Mouse (Mus musculus): ENCODE results near the gene Rpl23. TPM values are rescaled to one million over a fixed set of nuclear protein-coding genes. Genes with fewer than 3 reads are reported as not detected.

Rpl23 gene
- polyA plus RNA-seq, 1 experiment from 2014 or later: 426 TPM

- Histone ChIP-seq H3K9me3 (no peaks in the 10 kb centered on the region), H3K27me3 (no peaks in the 10 kb centered on the region), H3K36me3 (replicated peaks) (peaks cover 80% of the 10 kb centered on the region), H3K9ac (no peak overlapping the region; the same call in 1 of the 2 replicates), H3K27ac (no peak overlapping the region), H3K4me2 (no peak overlapping the region), H3K4me3 (replicated peaks) (no peak overlapping the region), H3K4me1 (no peaks in the 10 kb centered on the region)
- 85% methylated on average over 7 of the region's 7 CpGs for WGBS
- ATAC-seq (ENCODE audit: low FRiP score): no peak
These were observed 53.5 kb downstream of the Rpl23 start for GRCm38 (mm10) chr11:97728730-97729129.

- no peak for ATAC-seq (ENCODE audit: low FRiP score)
- H3K9me3 ChIP-seq: no peaks in the 10 kb centered on the region
- H3K4me3 ChIP-seq (replicated peaks): no peak overlapping the region
- no peaks in the 10 kb centered on the region for H3K27me3 ChIP-seq
- WGBS: 86% methylated on average over 7 of the region's 7 CpGs
- peaks cover 83% of the 10 kb centered on the region for H3K36me3 ChIP-seq (replicated peaks)
- no peaks in the 10 kb centered on the region for H3K4me1 ChIP-seq
- no peak overlapping the region for H3K9ac ChIP-seq
- H3K4me2 ChIP-seq: no peak overlapping the region
- H3K27ac ChIP-seq: no peak overlapping the region
These were observed 53.9 kb downstream of the Rpl23 start for GRCm38 (mm10) chr11:97728311-97728710.

Small RNAs within 50 kb of the gene (microRNA-seq; reads per million reads assigned to microRNA genes)
- 0.73 reads per million for gene Mir8102

Other genes starting within 250 kb of the Rpl23 start
- gene Srcin1, start 206.3 kb downstream of the Rpl23 start, polyA plus RNA-seq (2016; fragmentation: Nextera tagmentation; extraction: Ambion mirVana): 5.2 and 5.7 TPM in 2 replicates
- 10.0 and 11.9 TPM in 2 replicates for gene Epop, start 152.7 kb downstream of the Rpl23 start, polyA plus RNA-seq (2016; fragmentation: Nextera tagmentation; extraction: Ambion mirVana)
- gene Mllt6, start 119.0 kb downstream of the Rpl23 start, polyA plus RNA-seq (2016; fragmentation: Nextera tagmentation; extraction: Ambion mirVana): 3.3 and 3.7 TPM in 2 replicates
- 13.2 and 14.9 TPM in 2 replicates for gene Cisd3, start 96.6 kb downstream of the Rpl23 start, polyA plus RNA-seq (2016; fragmentation: Nextera tagmentation; extraction: Ambion mirVana)
- gene Pcgf2, start 81.9 kb downstream of the Rpl23 start, polyA plus RNA-seq (2016; fragmentation: Nextera tagmentation; extraction: Ambion mirVana): 24.2 TPM in 2 replicates
- gene Psmb3, start 79.0 kb downstream of the Rpl23 start, polyA plus RNA-seq (2016; fragmentation: Nextera tagmentation; extraction: Ambion mirVana): 457 TPM in 2 replicates
- 2.7 and 2.8 TPM in 2 replicates for gene Pip4k2b, start 37.7 kb downstream of the Rpl23 start, polyA plus RNA-seq (2016; fragmentation: Nextera tagmentation; extraction: Ambion mirVana)
- gene Cwc25, start 15.9 kb downstream of the Rpl23 start, polyA plus RNA-seq (2016; fragmentation: Nextera tagmentation; extraction: Ambion mirVana): 21.5 and 22.4 TPM in 2 replicates
- gene 1700001P01Rik, start 6.5 kb downstream of the Rpl23 start, polyA plus RNA-seq (2016; fragmentation: Nextera tagmentation; extraction: Ambion mirVana): 0.55 and 1.0 TPM in 2 replicates
- 103 and 109 TPM in 2 replicates for gene Lasp1, start 16.6 kb upstream of the Rpl23 start, polyA plus RNA-seq (2016; fragmentation: Nextera tagmentation; extraction: Ambion mirVana)
- gene B230217C12Rik, start 58.3 kb upstream of the Rpl23 start, polyA plus RNA-seq (2016; fragmentation: Nextera tagmentation; extraction: Ambion mirVana): 15.1 and 17.0 TPM in 2 replicates
- 0.60 and 0.91 TPM in 2 replicates for gene Fbxo47, start 101.7 kb upstream of the Rpl23 start, polyA plus RNA-seq (2016; fragmentation: Nextera tagmentation; extraction: Ambion mirVana)
- 0.22 and 0.33 TPM in 2 replicates for gene Plxdc1, start 204.0 kb upstream of the Rpl23 start, polyA plus RNA-seq (2016; fragmentation: Nextera tagmentation; extraction: Ambion mirVana)
- gene Arl5c, start 213.7 kb upstream of the Rpl23 start, polyA plus RNA-seq (2016; fragmentation: Nextera tagmentation; extraction: Ambion mirVana): 7.0 and 7.8 TPM in 2 replicates
- 22.5 and 29.3 TPM in 2 replicates for gene Cacnb1, start 240.6 kb upstream of the Rpl23 start, polyA plus RNA-seq (2016; fragmentation: Nextera tagmentation; extraction: Ambion mirVana)
- gene Rpl19, start 244.3 kb upstream of the Rpl23 start, polyA plus RNA-seq (2016; fragmentation: Nextera tagmentation; extraction: Ambion mirVana): 737 and 747 TPM in 2 replicates

All from forebrain, embryonic 12.5 days (tissue).